Mouse (Mus musculus) liver, adult 2 months (tissue): ENCODE results near the gene Cyp2d10.

Experiments
- CTCF ChIP-seq: fragments of 200-500 bp; IDR thresholded peaks from 2 replicates; pipeline ENCODE4 v1.5.1; 2011; ENCODE audit warnings: low read depth, low read length, control low read depth
- POLR2A ChIP-seq: fragments of 200-500 bp; IDR thresholded peaks from 2 replicates; pipeline ENCODE4 v1.6.1; 2011; ENCODE audit warnings: low read length, control low read depth; ENCODE audit not compliant: insufficient read depth; ENCODE audit errors: extremely low read depth

DNA sequence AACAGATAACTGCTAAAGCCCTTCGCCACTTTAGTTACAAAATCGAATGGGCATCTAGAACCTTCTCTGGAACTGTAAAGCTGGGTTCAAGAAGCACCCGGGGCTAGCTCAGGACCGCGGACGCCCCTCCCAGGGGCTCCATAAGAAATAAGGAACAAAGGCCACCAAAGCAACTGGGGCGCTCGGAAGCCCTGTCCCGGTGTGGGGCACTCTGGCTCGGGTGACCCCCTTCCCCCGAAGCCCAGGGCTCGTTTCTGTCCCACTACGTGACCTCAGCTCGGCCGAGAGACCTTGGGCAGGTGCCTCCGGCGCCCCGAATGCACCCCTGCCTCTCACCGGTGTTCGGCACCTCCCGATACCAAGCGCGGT lies 53.3 kb downstream of the Cyp2d10 start:
- TF ChIP-seq CTCF (no peak), POLR2A (no peak)
